Mouse (Mus musculus) left cerebral cortex, postnatal 36 days (tissue): ENCODE results near the gene Ncoa3. TPM values are rescaled to one million over a fixed set of nuclear protein-coding genes. Genes with fewer than 3 reads are reported as not detected.
A peak's percentile ranks its signal among the peaks of the same experiment; 100 is the strongest.

ENCODE experiments used
- DNase-seq, 2 experiments: peaks; one replicate each; pipeline ENCODE4 v3.0.0; 2021 to 2022; ENCODE audit warnings: low spot score in 2 of 2, mixed read lengths in 1 of 2
- intact Hi-C: fragments of 180-260 bp; cut with DNase I; formaldehyde crosslinking; loops from one replicate; pipeline ENCODE4 v1.15.1; 2025
- total RNA-seq, 2 experiments: library from RNA; stranded (reverse); gene quantifications; 2 replicates each; pipeline ENCODE4 v1.2.3; 2021

The Ncoa3 gene
- total RNA-seq, 2 experiments from 2014 or later = 27.9 to 36.6 TPM

DNA sequence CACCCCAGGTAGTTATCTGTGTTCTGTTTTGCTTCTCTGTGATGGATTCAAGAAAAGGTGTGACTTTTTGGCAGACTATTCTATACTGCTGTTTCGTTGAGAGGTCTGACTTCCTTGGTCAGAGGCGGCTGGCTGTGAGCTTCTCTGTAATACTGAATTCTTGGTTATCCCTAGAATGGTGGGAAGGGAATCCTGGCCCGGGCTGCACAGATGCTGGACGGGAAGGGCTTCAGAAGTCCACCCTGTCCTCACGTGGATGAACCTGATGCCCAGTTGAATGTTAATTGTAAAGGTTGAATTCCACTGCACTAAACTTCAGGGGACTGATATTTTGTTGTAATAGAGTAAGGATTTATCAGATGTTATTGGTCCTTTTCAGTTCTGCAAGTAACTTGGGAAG is 7.4 kb downstream of the Ncoa3 start:
- intact Hi-C loops = no loop called here
- no peak for DNase-seq

DNA sequence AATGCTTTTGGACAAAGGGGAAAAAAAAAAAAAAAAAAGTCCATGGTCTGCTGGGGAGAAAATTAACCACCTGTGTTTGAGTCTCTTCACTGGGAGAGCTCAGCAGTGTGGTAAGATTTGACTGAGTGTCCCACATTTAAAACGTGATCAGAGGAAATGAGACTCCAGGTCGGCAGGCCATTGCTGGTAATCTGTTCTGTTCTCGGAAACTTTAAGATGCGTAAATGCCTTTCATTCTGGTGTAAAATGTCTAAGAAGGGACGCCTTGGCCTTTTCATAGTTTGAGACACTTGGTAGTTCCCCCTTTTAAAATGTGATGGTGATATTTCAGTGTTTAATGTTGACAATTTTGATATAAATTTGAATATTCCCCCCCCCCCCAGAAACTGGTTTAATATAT is 7.8 kb downstream of the Ncoa3 start:
- intact Hi-C loops = no loop called here
- DNase-seq = no peak

DNA sequence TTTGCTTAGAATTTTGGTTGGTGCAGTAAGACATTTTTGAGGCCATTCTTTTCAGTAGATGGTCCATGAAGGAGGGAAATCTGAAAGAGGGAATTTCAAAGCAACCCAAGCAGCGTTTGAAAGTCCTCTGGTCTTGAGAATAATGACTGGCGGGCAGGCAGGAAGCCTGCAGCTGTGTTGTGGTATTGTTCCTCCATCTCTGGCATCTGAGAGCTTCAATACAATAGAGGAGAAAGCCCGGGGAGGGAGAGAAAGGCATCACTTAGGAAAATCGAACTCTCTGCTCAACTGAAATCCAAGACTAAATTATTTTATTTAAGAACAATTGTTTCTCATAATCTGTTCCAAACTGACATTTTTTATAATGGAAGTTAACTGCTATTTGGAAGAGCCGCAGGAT is 8.3 kb downstream of the Ncoa3 start:
- no peak for DNase-seq
- intact Hi-C loops = no loop called here

DNA sequence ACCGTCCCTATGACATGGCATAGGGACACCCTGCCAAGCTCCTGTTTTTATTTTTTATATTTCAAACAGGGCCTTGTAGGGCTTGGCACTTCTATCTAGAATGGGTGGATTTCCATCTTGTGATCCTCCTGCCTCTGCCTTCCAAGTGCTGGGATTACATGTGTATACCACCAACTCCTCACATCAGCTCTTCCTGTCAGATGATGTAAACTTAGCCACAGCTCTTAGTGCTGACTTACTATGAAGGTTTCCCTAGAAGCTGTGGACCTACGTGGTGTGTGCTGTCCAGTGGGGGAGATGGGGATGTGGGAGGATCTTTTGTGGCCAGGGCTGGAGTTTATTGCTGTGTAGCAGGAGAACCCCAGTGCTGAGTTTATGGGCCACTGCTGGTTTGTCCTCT is 8.9 kb downstream of the Ncoa3 start:
- no peak for DNase-seq
- intact Hi-C loops = no loop called here

DNA sequence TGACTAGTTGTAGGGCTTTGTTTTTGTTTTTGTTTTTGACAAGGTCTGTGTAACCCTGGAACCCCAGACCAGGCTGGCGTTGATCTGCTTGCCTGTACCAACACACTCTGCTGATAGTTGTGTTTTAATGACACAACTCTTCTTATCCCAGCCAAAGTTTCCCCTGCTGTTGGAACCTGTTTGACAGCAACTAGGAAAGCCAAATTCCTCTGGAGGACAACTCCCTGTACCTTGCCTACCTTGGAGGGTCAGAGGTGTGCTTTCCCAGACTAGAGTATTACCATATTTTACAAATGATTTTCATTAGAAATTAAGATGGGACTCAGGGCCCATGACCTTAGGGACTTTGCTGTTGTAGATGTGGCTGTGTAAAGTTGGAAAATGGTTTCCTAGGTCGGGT is 9.3 kb downstream of the Ncoa3 start:
- DNase-seq = no peak
- intact Hi-C loops = no loop called here

DNA sequence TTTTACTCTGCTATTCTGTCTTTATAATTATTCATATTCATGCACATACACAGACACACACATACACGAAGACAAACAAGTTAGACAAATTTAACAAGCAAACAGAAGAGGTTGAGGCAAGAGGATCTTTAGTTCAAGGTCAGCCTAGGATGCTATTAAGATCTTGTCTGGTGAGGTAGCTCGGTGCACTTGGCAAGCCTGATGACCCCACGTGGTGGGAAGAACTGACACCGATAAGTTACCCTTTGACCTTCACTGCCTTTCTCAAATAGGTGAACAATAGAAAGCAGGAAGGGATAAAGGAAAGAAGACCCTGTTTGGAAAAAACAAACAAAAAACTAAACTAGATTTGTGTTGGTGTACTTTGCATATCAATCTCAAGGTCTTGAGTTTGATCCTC is 10.0 kb downstream of the Ncoa3 start:
- intact Hi-C loops = no loop called here
- DNase-seq = no peak

DNA sequence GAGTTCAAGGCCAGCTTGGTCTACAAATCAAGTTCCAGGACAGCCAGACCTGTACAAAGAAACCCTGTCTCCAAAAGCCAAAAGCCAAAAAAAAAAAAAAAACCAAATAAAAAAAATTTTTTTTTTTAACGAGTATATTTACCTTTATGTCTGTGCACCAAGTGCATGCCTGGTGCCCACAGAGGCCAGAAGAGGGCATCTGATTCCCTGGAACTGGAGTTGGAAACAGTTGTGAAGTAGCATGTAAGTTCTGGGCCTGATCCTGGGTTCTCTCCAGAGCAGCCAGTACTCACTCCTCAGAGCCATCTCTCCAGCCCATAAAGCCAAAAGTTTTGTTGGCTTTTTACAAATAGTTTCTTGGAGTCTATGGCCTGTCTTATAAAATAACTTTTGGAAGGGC is 10.6 kb downstream of the Ncoa3 start:
- intact Hi-C loops = no loop called here
- DNase-seq = no peak

DNA sequence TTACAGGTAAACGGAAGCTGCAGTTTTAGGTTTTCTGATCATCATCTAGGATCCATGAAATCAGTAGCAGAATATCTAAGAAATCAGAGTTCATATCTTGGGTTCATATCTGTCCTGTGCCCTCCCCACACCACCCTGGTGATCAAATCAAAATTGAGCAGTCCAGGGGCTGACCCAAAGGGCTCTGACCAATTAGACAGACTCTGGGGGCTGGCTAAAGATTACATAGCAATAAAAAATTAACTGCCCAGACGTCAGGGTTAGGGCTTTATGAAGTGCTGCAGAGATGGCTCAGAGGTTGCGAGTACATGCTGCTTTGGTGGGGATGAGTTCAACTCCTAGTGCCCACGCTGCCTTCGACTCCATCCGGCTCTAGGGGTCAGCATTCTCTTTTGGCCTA is 14.6 kb downstream of the Ncoa3 start:
- intact Hi-C loops = no loop called here
- DNase-seq = no peak

DNA sequence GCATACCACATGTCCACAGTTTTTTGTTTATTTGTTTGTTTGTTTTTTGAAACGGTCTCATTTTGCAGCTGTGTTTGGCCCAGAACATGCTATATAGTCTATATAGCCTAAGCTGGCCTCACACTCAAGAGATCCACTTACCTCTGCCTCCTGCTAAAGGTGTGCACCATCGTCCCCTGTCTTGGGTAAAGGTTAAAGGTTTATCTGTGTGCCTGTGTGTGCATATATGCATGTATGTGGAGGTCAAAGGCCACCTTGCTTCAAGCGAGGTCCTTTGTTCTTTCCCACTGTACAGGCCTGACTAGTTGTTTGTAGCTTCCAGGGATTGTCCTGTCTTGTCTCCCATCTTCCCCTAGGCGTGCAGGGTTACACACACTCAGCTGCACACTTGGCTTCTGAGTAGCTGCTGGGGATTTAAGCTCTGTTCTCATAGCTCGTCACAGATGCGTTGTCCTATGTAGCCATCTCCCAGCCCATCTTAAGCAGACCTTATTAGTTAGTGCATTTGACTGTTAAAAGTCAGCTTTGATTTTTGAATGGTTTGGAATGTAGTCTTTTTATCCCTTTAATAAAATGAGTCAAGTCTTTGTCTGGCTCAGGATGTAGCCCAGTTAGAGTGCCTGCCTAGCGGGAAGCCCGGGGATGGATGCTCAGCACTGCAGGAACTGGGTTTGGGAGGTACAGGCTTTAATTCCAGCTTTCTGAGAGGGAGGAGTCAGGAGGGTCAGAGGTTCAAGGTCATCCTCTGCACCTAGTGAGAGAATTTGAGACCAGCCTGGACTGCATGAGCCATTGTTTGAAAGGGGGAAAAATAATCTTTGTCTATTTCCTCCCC is 16.3 kb downstream of the Ncoa3 start:
- intact Hi-C loops = no loop called here
- no peak for DNase-seq

DNA sequence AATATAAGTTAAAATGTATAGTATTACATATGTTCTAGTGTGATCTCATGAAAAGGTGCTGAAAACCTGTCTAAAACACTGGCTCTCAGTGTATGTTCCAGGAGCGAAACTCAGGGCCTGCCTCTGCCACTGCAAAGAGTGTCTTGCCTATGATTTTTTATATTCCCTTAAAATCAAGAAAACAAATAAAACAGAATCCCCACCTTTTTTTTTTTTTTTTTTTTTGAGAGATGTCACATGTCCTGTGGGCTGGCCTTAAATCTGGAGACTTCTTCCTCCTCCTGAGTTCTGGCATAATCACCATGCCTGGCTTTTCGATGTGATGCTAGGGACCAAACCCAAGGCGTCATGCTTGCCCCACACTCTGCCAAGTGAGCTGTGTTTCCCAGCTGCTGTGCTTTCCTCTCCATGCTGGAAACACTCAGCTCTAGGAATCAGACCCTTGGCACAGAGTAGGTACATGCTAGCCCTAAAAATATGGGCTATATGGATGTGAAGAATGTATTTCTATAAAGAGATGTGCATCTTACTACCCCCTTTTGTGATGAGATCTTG is 17.0 kb downstream of the Ncoa3 start:
- peak; percentile 39 to 43 for DNase-seq
- intact Hi-C loops = no loop called here

DNA sequence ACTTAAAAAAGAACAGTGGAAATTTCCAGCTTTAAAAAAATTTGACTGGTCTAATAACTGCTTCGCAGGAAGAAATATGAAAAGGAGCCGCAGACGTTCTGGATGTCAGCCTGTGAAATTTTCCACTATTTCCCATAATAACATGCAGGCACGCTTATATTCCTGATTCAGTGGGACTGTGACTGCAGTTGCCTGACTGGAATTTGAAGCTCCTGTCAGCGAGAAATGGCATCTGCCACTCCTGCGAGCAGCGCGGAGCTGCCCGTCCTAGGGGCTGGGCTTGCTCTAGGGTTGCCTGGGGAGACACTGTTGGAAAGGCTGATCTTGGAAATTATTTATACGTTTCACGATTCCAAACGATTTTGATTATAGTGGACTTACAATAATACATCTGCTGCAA is 17.9 kb downstream of the Ncoa3 start:
- no peak for DNase-seq
- intact Hi-C loops = no loop called here

DNA sequence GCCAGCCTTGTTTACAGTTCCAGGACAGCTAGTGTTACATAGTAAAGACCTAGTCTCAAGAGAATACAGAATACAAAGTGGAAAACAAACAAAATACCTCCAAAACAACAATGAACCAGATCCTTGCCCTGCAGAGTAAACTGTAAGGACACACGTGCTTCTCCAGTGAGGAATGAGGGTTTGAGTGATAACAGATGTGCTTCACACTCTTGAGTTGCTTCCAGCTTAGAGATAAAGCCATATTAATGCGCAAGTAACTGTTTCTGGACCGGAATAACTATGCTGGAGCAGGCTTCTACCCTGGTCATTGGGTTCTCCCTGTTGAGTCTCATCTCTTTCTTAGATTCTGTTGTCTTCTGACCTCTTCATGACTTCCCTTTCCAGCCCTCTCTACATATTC is 19.0 kb downstream of the Ncoa3 start:
- intact Hi-C loops = no loop called here
- no peak for DNase-seq

DNA sequence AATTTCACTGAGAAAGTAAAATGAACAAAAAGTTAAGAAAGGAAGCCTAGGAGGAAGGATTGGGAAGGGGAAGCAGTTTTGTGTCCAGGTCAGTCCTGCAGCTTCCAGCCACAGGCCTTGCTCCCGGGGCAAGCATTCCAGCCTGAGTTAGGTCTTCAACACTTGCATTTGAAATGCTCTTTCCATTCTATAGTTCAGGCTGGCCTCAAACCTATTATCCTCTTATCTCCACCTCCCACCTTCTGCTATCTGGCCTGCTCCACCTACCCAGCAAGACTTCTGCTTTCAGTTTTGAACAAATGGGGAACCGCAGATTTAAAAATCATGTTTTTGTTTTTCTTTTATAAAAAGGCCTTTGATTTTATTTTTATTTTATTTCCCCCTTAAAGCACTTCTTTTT is 19.7 kb downstream of the Ncoa3 start:
- no peak for DNase-seq
- intact Hi-C loops = no loop called here

DNA sequence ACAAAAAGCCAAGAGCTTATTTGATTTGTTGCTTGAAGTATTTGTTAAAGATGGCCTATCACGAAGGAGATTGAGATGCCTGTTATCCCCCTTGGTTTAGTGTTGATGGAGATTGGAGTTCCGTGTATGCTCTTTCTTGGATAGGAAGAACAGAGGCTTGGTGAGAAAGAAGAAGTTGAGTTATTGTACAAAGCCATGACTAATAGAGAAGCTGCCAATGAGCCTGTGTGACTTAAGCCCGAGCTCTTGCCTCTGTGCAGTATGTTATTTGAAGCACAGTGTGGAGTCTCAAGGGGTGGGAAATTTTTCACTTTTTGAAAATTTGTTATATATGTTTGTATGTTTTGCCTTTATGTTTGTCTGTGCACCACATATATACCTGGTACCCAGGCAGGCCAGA is 26.3 kb downstream of the Ncoa3 start:
- intact Hi-C loops = no loop called here
- DNase-seq = no peak

DNA sequence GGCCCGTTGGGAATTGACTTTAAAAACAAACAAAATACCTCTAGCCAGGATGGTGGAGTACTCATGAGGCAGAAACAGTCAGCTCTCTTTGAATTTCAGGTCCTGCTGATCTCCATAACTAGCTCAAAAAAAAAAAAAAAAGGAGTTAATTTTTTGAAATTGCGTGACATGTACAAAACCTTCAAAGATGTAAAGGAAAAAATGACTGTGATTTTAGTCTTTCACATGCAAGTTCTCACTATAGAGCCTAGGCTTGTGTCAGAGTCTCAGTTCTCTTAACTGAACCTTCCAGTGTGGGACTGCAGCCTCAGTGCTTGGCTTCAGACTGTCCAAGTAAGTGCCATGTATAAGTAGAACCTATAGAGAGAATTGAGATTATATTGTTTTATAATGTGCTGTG is 27.6 kb downstream of the Ncoa3 start:
- intact Hi-C loops = no loop called here
- no peak for DNase-seq

DNA sequence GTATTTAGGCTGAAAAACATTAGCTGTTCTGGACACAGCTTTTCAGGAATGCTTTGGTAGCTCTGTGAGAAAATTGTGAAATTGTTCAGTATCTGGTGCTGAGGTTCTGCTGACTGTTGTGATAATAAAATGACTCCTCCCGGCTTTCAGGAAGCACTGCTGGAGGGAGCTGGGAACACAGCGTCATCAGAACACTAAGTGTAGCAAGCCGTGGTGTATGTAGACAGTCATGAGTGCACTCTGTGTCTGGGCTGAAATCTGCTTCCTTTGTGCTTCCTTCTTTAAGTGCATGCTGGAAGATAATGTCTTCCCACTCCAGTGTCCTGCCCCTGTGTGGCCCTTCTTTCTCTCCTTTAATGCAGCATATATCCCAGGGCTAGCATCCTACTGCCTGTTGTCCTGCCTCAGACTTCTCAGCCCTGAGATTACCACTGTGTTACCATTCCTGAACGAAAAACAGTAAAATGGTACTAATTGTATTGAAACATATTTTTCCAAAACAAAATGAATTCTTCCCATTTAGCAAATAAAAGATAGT is 28.7 kb downstream of the Ncoa3 start:
- no peak for DNase-seq
- intact Hi-C loops = no loop called here

DNA sequence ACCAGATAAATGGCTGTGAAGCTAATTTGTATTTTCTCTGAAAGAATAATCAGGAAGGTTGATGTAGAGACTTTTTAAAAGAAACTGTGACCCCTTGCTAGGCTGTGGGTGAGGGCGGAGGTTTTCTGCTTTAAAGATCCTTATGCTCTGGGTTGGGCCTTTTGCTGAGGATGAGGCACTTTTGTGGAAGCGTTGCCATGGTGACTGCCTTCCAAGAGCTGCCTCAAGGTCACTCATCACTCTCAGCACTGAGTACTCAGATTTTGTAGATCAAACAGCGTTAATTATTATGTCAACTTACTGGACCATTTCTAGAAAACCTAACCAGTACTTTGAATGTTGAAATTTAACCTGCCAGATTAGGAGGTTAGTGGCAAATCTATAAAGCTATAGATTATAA is 29.2 kb downstream of the Ncoa3 start:
- DNase-seq = no peak
- intact Hi-C loops = no loop called here

DNA sequence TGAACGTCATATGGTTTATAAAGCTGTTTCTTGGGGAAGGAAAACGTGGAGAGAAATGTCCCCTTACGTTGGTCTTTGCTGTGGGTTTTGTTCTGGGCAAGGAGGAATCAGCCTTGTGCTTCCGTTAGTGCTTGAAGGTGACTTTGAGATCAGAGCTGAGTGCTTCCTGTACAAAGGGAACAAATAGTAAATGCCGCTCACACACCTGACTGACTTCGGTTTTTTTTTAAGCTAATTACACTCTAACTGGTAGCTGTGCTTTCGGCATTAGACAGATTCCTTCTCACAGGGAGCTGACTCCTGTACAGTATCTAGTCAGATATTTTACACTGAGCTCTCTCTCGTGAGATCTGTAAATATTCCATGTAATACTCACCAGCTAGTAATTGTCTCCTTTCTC is 29.9 kb downstream of the Ncoa3 start:
- intact Hi-C loops = no loop called here
- DNase-seq = no peak

DNA sequence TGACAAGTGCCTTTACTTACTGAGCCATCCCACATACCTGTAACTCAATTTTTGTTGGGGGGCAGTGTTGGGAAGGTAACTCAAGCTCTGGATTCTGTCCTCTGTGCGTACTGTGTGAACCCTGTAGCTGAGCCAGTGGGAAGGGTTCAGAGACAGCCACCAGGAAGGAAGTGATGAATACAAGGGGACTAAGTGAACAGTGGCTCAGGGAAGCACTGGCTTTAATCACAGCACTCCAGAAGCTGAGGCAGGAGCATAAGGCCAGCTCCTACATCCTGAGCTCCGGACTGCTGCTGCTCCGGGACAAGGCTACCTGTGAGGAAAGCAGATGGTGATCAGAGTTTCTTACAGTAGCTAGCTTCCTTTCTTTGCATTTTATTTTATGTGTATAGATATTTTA is 31.6 kb downstream of the Ncoa3 start:
- no peak for DNase-seq
- intact Hi-C loops = no loop called here

DNA sequence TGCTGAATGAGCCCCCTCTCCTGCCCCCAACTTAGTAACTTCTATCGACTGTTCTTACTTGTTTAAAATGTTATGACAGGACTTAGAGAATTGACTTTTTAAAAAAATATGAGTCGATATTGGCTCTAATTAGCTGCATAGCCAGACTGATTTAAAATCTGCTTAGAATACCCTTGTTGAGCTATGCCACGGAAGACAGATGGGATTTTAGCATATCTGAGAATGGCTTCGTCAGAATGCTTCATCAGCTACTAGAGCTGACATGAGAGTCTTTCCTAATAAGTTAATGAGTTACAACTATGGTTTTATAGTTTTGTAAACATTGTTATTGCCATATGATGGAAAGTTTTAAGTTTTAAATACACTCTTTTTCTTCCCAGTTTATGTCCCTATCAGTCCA is 32.2 kb downstream of the Ncoa3 start:
- intact Hi-C loops = no loop called here
- DNase-seq = no peak

DNA sequence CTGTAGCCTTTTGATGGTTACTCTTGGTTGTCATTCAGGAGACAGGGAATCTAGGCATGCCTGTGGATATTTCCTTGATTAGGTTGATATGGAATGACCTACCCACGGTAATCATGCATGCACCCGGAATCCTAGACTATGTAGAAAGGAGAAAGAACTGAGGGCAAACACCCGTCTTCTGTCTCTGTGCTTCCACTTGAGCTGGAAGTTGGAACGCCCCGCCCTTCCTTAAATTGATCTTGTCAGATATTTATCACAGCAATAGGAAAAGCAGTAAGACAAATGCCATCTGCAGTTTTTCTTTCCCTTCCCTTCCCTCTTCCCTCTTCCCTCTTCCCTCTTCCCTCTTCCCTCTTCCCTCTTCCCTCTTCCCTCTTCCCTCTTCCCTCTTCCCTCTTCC is 33.5 kb downstream of the Ncoa3 start:
- intact Hi-C loops = no loop called here
- DNase-seq = no peak

DNA sequence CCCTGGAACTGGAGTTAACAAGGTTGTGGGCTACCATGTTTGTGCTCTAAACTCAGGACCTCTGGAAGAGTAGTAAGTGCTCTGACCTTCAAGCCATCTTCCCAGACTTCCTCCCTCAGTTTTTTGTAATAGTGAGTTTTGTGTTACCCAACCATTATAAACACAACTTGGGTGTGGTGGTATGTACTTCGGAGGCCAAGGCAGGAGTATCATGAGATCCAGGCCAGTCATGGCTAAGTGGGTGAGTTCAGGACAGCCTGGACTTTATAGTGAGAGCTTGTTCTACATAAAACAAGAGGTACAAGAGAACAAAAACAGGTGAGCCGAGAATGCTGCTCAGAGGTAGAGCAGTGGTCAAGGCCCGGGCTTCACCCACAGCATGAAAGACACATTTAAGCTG is 35.4 kb downstream of the Ncoa3 start:
- DNase-seq = no peak
- intact Hi-C loops = no loop called here
